In genomic region chrX:162267679-162268078, GRCm38 (mm10) we compare ENCODE assay signal across 9 mouse cellular contexts.
DNase-seq lines count a peak whose midpoint lies in the region; TF ChIP-seq lines count a peak whose summit lies in the region.
"Had no signal": no experiment of that assay in that cellular context is flagged by ENCODE, and none has a peak within 500 bp of the region (broad histone marks: within the 10 kb centered on the region; RNA-seq: fewer than 3 reads in every experiment).

No protein-coding gene starts in this region.

- no peak overlapping the region for H3K4me3 ChIP-seq in left cerebral cortex, adult 2 months
- H3K4me3 ChIP-seq: neural tube, embryonic 12.5 days had no signal

- no peak for TF ChIP-seq CTCF in left cerebral cortex, adult 2 months (IDR thresholded peaks at IDR 0.05)

- no peak overlapping the region for H3K27ac ChIP-seq in left cerebral cortex, adult 2 months
- H3K27ac ChIP-seq: neural tube, embryonic 12.5 days had no signal

- peak; percentile 30 for DNase-seq in left cerebral cortex, postnatal 4 days
- DNase-seq in left cerebral cortex, adult 2 months (ENCODE audit: extremely low spot score in 1 of 2, low spot score in 2 of 2), result no peak
- DNase-seq in c-Kit-negative CD71-positive TER-119-positive erythroid progenitor cells, embryonic 14.5 days (ENCODE audit: low read depth, low spot score), result peak; percentile 48
- DNase-seq in heart, postnatal 14 days, result peak; percentile 22 to 34
- DNase-seq in lung, postnatal 25 days (ENCODE audit: low spot score), result peak; percentile 55
- no peak for DNase-seq in right cerebral cortex, adult 18-20 months
- no peak for DNase-seq in spleen, postnatal 36 days (ENCODE audit: low spot score in 2 of 2)
- no peak for DNase-seq in natural killer cell, adult 2 months (ENCODE audit: low spot score in 2 of 2)

- intact Hi-C loops in left cerebral cortex, postnatal 4 days (cut with DNase I), result no loop called here
- intact Hi-C loops in left cerebral cortex, adult 2 months (cut with DNase I), result no loop called here
- intact Hi-C loops in heart, postnatal 14 days (cut with DNase I), result no loop called here

Comparison
In these comparisons a context has a peak if more than half of its experiments do, and no peak if none do; other contexts are left out.
1. DNase-seq: peak in left cerebral cortex, postnatal 4 days (single experiment), c-Kit-negative CD71-positive TER-119-positive erythroid progenitor cells, embryonic 14.5 days (single experiment), heart, postnatal 14 days (2 of 2) and lung, postnatal 25 days (single experiment); none in left cerebral cortex, adult 2 months (0 of 2), right cerebral cortex, adult 18-20 months (single experiment), spleen, postnatal 36 days (0 of 2) and natural killer cell, adult 2 months (0 of 2).